Mouse (Mus musculus) frontal cortex, postnatal 14 days (tissue): Measurements from ENCODE around the gene Usp35.
A peak's percentile ranks its signal among the peaks of the same experiment; 100 is the strongest.

ENCODE experiments used
- DNase-seq, 2 experiments: peaks; one replicate each; pipeline ENCODE4 v3.0.0; 2022; ENCODE audit warnings: low spot score in 2 of 2

Usp35 gene

GRCm38 (mm10) chr7:97331726-97332666, at the start of gene Usp35, which contains the start of gene Kctd21:
Usp35 (minus strand) TSS chr7:97332020.
Kctd21 (plus strand) TSS chr7:97332327.
- DNase-seq = peak; percentile 88 to 92

GRCm38 (mm10) chr7:97380500-97381123, 48.8 kb upstream of the Usp35 start:
- DNase-seq = no peak

- no peak for DNase-seq
Observed at GRCm38 (mm10) chr7:97379304-97379703, 47.5 kb upstream of the Usp35 start.

DNA sequence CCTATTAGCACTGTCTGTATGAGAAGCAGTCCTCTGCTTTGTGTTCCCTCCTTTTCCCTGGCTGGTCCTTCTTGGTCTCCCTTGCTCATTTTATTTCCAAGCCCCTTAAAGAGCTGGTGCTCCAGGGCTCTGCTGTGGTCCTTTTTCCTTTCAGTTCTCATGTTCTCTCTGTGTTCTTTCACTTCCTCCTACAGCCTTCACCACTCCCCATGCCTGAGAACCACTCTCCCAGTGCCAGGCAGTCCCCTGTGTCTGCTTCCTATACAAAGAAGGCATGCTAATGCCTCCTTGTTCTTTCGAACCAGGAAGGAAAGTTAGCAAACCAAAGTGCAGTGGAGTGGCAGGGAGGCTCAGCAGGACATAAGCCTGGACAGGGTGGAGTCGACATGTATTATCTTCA, 44.1 kb upstream of the Usp35 start:
- no peak for DNase-seq

GRCm38 (mm10) chr7:97375101-97375500, 43.3 kb upstream of the Usp35 start:
- no peak for DNase-seq

- no peak for DNase-seq
Observed at GRCm38 (mm10) chr7:97365887-97366286, 34.1 kb upstream of the Usp35 start.

DNA sequence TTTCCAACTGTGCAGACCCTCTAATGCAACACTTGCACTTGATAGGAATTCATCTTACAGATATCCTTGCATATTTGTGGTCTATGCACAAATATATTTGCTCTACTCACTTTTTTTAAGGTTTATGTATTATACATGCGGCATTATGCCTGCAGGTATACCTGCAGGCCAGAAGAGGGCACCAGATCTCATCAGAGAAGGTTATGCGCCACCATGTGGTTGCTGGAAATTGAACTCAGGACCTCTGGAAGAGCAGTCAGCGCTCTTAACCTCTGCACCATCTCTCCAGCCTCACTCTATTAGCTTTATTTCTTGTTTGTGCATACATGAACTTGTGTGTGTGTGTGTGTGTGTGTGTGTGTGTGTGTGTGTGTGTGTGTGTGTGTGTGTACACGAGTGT, 29.6 kb upstream of the Usp35 start:
- no peak for DNase-seq

GRCm38 (mm10) chr7:97360955-97361354, 29.1 kb upstream of the Usp35 start:
- no peak for DNase-seq

DNA sequence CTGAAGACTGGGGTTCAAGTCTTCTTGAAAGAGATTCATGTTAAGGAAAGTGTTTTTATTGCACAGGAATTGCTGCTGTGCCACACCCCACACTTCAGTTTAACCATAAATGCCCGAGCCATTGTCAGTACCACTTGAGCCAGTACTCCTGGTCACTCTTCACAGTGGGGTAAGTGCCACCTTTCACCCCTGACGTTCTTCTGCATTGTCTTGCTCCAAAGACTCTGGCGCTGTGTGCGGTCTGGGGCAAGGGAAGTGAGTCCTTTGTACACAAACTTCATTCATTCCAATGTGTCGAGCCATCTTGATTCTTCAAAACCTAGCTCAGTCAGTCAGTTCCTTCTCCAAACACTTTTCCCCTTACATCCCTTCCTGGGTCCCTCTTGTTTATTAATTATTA, 28.3 kb upstream of the Usp35 start:
- DNase-seq = no peak

DNA sequence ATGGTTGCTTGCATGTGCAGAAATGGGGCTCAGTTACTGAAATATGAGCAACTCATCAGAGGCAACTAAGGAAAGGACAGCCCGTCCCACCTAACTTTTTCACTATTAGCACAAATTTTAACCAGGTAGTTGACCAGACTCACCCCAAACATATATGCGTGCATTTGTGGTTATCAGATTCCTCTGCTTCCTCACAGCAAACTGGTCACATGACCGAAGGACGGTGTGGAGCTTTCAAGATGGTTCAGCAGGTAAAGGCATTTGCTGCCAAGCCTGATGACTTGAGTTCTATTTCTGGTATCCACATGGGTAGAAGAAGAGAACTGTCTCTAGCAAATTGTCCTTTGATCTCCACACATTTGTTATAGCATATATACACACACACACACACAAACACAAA, 26.5 kb upstream of the Usp35 start:
- no peak for DNase-seq

- DNase-seq = no peak
Observed at GRCm38 (mm10) chr7:97357840-97358239, 26.0 kb upstream of the Usp35 start.

GRCm38 (mm10) chr7:97356875-97357276, 25.1 kb upstream of the Usp35 start:
- no peak for DNase-seq

- no peak for DNase-seq
Observed at GRCm38 (mm10) chr7:97356253-97356652, 24.4 kb upstream of the Usp35 start.

- DNase-seq = no peak
Observed at GRCm38 (mm10) chr7:97355068-97355841, 23.4 kb upstream of the Usp35 start.

DNA sequence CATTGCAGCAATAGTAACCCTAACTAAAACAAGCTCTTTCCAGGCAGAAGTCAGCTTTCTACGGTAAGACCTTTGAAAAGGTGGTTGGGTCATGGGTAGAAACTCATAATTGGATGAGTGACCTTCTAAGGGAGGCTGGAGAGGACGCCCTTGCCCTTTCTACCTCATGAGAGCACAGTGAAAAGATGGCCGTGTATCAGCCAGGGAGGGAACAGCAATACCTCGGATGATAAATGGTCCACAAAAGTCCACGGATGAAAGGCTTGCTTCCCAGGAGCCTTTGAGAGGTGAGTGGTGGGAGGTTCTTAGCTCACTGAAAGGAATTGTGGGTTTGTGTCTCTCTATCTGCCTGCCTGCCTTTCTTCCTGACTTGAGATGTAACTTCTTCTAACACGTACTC, 21.5 kb upstream of the Usp35 start:
- no peak for DNase-seq

- no peak for DNase-seq
Observed at GRCm38 (mm10) chr7:97351792-97352513, 20.1 kb upstream of the Usp35 start.

DNA sequence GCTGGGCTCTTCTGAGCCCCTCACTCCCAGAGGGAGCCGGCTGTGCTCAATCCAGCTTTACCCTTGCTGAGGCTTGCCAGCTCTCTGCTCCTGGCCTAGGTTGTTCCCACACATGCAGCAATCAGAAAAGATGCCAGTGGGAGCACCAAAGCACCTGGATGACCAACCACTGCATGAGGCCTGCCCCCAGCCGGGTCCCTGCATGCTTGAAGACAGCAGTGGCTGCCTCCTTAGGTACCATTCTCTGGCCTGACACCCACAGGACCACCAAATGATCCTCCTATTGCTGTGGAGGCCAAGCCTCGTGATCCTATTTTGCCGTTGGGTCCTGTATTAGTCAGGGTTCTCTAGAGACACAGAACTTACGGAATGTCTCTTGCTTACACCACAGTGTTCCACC, 19.1 kb upstream of the Usp35 start:
- DNase-seq = no peak

GRCm38 (mm10) chr7:97349438-97349837, 17.6 kb upstream of the Usp35 start:
- DNase-seq = no peak

DNA sequence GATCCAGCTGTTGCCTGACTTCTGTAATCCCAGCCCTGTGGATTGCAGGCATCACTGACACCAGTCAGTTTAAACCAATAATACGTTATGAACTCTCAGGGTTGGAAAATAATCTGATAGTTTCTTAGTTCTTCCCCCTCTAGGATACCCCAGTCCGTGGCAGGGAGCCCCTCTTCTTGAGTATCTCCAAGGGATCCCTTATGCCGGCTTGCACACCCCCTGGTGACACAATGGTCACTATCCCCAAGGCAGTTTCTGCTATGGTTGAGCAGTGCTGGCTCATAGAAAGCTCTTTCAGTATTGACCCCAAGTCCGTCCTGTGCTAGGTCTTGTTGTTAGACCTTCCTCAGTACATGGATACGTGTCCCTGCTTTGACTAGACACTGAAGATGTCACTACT, 17.0 kb upstream of the Usp35 start:
- DNase-seq = no peak

GRCm38 (mm10) chr7:97348318-97348717, 16.5 kb upstream of the Usp35 start:
- DNase-seq = no peak

DNA sequence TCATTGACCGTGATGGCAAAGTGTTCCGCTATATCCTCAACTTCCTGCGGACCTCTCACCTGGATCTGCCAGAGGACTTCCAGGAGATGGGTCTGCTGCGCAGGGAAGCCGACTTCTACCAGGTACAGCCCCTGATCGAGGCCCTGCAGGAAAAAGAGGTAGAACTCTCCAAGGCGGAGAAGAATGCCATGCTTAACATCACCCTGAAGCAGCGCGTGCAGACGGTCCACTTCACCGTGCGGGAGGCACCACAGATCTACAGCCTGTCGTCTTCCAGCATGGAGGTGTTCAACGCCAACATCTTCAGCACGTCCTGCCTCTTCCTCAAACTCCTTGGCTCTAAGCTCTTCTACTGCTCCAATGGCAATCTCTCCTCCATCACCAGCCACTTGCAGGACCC, 15.6 kb upstream of the Usp35 start:
- no peak for DNase-seq

- no peak for DNase-seq
Observed at GRCm38 (mm10) chr7:97346822-97347166, 15.0 kb upstream of the Usp35 start.
